Mouse (Mus musculus): ENCODE measurements around the gene Tm6sf1.

The Tm6sf1 gene

GRCm38 (mm10) chr7:81858968-81859721, at the start of gene Tm6sf1:
Tm6sf1 (plus strand) TSS chr7:81859001.
- TF ChIP-seq GATA4 (IDR thresholded peaks at IDR 0.05; ENCODE audit: insufficient replicate concordance, low read length), result no peak

- TF ChIP-seq GATA4 (IDR thresholded peaks at IDR 0.05; ENCODE audit: insufficient replicate concordance, low read length), result no peak
These were observed 33.9 kb upstream of the Tm6sf1 start for GRCm38 (mm10) chr7:81824906-81825305.

- no peak for TF ChIP-seq GATA4 (IDR thresholded peaks at IDR 0.05; ENCODE audit: insufficient replicate concordance, low read length)
These were observed 33.4 kb upstream of the Tm6sf1 start for GRCm38 (mm10) chr7:81825381-81825780.

GRCm38 (mm10) chr7:81827806-81828667, 30.8 kb upstream of the Tm6sf1 start:
- TF ChIP-seq GATA4 (IDR thresholded peaks at IDR 0.05; ENCODE audit: insufficient replicate concordance, low read length), result no peak

GRCm38 (mm10) chr7:81828681-81829378, 30.0 kb upstream of the Tm6sf1 start:
- TF ChIP-seq GATA4 (IDR thresholded peaks at IDR 0.05; ENCODE audit: insufficient replicate concordance, low read length), result no peak

- TF ChIP-seq GATA4 (IDR thresholded peaks at IDR 0.05; ENCODE audit: insufficient replicate concordance, low read length), result no peak; the same call in 1 of the 2 replicates
These were observed 29.4 kb upstream of the Tm6sf1 start, which contains the start of gene Btbd1 for GRCm38 (mm10) chr7:81829379-81829894. Btbd1 (minus strand) TSS chr7:81829431.

- no peak for TF ChIP-seq GATA4 (IDR thresholded peaks at IDR 0.05; ENCODE audit: insufficient replicate concordance, low read length)
These were observed 24.0 kb upstream of the Tm6sf1 start for GRCm38 (mm10) chr7:81834847-81835246.

- no peak for TF ChIP-seq GATA4 (IDR thresholded peaks at IDR 0.05; ENCODE audit: insufficient replicate concordance, low read length)
These were observed 23.4 kb upstream of the Tm6sf1 start for GRCm38 (mm10) chr7:81835430-81835829.

- no peak for TF ChIP-seq GATA4 (IDR thresholded peaks at IDR 0.05; ENCODE audit: insufficient replicate concordance, low read length)
These were observed 19.1 kb upstream of the Tm6sf1 start for GRCm38 (mm10) chr7:81839746-81840145.

- TF ChIP-seq GATA4 (IDR thresholded peaks at IDR 0.05; ENCODE audit: insufficient replicate concordance, low read length), result no peak
These were observed 18.1 kb upstream of the Tm6sf1 start for GRCm38 (mm10) chr7:81840661-81841181.

- no peak for TF ChIP-seq GATA4 (IDR thresholded peaks at IDR 0.05; ENCODE audit: insufficient replicate concordance, low read length)
These were observed 17.4 kb upstream of the Tm6sf1 start for GRCm38 (mm10) chr7:81841439-81841838.

GRCm38 (mm10) chr7:81842141-81842540, 16.7 kb upstream of the Tm6sf1 start:
- no peak for TF ChIP-seq GATA4 (IDR thresholded peaks at IDR 0.05; ENCODE audit: insufficient replicate concordance, low read length)

- TF ChIP-seq GATA4 (IDR thresholded peaks at IDR 0.05; ENCODE audit: insufficient replicate concordance, low read length), result no peak
These were observed 15.8 kb upstream of the Tm6sf1 start for GRCm38 (mm10) chr7:81842998-81843397.

- TF ChIP-seq GATA4 (IDR thresholded peaks at IDR 0.05; ENCODE audit: insufficient replicate concordance, low read length), result no peak
These were observed 14.9 kb upstream of the Tm6sf1 start for GRCm38 (mm10) chr7:81843903-81844302.

GRCm38 (mm10) chr7:81844801-81845200, 14.0 kb upstream of the Tm6sf1 start:
- no peak for TF ChIP-seq GATA4 (IDR thresholded peaks at IDR 0.05; ENCODE audit: insufficient replicate concordance, low read length)
